Mouse (Mus musculus) frontal cortex, postnatal 25 days (tissue): ENCODE results near the gene Atp8b3.

Experiments
- DNase-seq, 2 experiments: peaks; one replicate each; pipeline ENCODE4 v3.0.0; 2022; ENCODE audit warnings: low spot score in 2 of 2

Gene Atp8b3

GRCm38 (mm10) chr10:80538710-80539394 is at the start of gene Atp8b3:
TSS of gene Atp8b3 (minus strand) at chr10:80539124.
- no peak for DNase-seq

DNA sequence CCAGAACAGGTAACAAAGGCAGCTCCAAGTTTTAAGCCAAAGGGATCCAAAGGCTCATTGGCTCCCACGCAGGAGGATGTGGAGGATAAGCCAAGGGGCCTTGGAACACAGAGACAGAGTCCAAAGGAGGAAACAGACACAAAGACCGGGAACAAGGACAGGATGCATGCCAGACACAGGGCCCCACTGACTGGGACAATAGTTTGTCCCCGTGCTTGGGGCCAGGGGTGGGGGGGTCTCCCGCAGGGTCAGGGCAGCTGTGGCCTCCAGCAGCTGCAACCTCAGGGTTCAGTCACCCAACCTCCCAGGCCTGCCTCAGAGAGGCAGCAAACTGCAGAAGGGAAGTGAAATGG is 48.4 kb upstream of the Atp8b3 start:
- no peak for DNase-seq

GRCm38 (mm10) chr10:80586407-80587304 is 47.7 kb upstream of the Atp8b3 start:
- no peak for DNase-seq

- no peak for DNase-seq
Measured at GRCm38 (mm10) chr10:80585581-80585980, 46.7 kb upstream of the Atp8b3 start.

DNA sequence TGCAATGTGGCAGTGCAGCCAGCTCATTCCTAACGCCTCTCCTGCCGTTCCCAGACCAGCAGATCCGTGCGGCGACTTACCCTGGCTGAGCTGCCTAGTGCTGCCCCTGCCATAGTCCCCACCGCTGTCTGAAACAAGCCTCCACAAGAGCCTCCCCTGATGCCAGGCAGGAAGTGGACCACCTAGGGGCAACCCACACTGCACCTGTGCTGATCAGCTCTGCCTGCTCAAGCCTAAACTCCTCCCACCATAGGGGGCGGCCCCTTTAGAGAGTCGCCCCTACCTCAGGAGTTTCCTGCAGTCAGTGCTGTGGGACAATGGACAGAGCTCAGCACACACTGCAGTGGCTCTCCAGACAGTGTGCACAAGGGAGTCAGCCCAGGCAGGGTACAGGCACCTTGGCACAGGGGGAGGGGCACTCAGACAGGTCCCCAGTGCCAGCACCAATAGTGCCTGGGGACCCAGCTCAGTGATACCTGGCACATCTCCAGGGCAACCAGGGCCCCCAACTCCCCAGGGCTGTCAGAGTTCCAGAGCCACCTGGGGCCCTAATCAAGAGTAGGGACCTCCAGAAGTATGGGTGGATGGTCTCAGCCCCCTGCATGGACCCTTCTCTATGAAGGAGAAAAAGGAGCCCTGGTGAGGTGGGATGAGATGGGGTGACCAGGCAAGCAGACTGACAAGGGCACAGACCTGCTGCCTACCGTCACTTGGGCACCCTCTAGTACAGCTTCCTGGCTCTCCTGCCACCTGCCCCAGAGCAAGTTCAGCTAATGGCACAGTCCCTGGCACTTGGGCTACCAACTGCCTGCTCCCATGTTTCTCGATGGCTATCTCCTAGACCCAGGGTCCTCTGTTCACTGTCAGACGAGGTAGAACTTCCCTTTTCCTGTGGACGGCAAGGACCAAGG is 46.0 kb upstream of the Atp8b3 start:
- DNase-seq = no peak

- DNase-seq = no peak
Measured at GRCm38 (mm10) chr10:80584045-80584488, 45.1 kb upstream of the Atp8b3 start.

GRCm38 (mm10) chr10:80583047-80583446 is 44.1 kb upstream of the Atp8b3 start:
- no peak for DNase-seq

- DNase-seq = no peak
Measured at GRCm38 (mm10) chr10:80578911-80579310, 40.0 kb upstream of the Atp8b3 start.

DNA sequence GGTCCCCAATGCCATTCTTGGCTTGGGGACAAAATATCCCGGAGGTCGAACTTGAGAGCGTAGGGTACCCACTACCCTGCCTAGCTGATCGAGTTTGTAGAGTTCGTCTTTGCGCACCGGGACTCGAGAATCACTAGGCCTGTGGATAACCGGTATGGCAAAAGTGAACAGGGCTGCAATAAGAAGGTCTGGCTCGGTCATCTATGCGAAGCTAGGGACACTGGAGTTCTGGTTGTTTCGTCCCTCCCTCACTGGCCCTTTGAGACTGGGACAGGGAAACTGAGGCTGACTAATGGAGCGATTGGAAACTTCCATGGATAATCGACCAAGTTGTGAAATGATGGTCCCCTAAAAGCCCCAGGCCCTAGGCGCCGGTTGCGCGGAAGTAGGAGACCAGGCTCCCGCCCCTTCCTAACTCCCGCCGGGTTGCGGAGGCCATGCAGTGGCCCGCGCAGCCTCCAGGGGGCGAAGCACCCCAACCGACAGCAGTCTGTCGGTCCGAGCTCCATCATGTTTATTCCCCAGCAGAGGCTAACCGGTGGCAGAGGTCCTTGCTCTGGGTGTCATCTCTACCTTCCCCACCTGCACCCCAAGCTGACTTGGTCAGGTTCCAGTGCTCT is 39.3 kb upstream of the Atp8b3 start:
- DNase-seq = peak in 1 of 2 experiments; percentile 52

- DNase-seq = peak; percentile 87 to 91
Measured at GRCm38 (mm10) chr10:80577195-80578130, 38.5 kb upstream of the Atp8b3 start, which contains the start of gene Klf16. TSS of gene Klf16 (minus strand) at chr10:80577321.

DNA sequence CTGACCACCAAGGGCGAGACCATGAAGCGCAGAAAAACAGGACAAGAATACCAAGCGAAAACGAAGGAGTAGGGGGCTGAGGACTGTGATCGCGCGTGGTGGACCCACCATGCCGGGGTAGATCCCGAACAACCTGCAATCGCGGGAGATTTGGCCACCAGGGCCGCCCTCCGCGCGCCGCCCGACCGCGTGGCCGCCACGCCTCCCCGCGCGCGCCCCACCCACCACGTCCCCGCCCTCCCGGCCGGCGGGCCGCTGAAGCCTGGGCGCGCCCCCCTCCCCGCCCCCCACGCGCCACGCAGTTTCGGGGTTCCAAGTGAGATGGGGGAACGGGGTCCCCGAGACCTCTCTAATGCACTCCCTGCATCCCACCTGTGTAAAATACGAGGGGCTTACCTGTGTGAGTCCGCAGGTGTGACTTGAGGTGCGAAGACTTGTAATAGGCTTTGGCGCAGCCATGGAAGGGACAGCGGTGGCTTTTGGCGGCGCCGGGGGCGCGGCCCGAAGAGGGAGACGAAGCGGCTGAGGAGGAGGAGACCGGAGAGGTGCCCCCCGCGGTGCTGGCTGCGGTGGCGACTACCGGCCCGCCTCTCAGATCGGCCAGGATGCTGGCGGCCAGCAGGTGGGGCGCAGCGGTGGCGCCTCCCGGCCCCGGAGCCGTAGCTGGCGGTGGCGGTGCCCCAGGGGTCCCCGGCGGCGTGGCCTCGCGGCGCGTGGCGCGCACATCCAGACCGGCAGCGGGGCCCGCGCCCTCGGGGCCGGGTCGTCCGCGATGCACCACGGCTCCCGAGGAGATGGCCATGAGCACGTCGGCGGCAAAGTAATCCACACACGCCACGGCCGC is 37.6 kb upstream of the Atp8b3 start:
- no peak for DNase-seq

GRCm38 (mm10) chr10:80575925-80576324 is 37.0 kb upstream of the Atp8b3 start:
- no peak for DNase-seq

DNA sequence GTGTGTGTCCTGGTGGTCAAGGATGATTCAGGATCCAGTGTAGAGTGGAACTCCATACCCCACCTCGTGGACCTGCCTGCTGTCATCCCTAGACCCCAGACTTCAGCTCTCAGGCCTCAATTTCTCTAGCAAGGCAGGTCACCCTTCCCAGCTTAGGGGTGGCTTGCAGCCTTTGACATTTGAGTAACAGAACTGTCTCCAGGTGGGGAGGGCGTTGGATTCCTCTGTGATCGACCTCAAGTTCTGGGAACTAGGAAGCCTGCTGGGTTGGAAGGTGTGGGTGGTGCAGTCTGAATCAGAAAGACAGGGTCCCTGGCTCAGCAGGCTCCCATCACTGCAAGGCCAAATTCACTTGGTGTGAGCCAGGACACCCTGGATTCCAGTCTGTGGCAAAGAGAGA is 36.0 kb upstream of the Atp8b3 start:
- no peak for DNase-seq

DNA sequence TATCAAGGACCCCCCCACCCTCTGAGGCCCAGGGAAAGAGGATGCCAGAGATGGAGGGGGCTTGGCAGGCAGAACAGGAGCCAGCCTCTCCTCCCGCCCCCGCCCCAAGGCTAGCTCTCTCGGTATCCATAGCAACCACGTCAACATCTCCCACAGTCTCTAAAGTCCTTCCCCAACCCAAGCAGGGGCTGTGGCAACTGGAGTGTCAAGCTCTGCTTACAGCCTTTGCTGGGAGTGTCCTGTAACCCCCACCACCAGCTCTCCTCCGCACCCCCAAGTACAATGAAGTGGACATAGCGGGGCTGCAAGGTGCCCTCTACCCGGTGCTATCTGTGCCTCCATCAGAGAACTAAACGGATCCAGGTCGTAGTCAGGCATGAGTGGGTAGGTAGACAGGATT is 35.0 kb upstream of the Atp8b3 start:
- DNase-seq = no peak

- no peak for DNase-seq
Measured at GRCm38 (mm10) chr10:80572477-80572876, 33.6 kb upstream of the Atp8b3 start.

GRCm38 (mm10) chr10:80570871-80571836 is 32.2 kb upstream of the Atp8b3 start:
- DNase-seq = no peak

- DNase-seq = no peak
Measured at GRCm38 (mm10) chr10:80570419-80570818, 31.5 kb upstream of the Atp8b3 start.

DNA sequence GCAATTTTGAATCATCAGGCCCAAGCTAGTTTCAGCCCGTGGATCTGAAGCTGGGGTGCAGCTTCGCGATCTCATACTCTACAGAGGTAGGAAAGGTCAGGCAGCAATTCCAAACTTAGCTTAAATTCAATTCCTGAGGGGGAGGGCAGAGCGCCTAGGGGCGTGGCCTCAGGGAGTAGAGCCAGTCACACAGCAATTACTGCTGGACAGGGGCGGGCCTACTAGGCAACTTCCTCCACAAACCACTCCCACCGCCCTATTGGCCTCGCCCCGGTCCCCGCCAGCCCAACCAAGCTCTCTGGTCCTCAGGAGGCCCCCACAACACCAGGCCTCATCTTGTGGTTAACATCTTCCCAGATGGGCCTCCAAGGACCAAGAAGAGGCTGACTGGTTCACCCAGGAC is 30.7 kb upstream of the Atp8b3 start:
- DNase-seq = no peak
